Mouse (Mus musculus): ENCODE data around the gene Atp1b3.

- TF ChIP-seq CTCF (IDR thresholded peaks at IDR 0.05; ENCODE audit: low read depth, low read length): no peak
- no peak for TF ChIP-seq POLR2A (IDR thresholded peaks at IDR 0.05; ENCODE audit: borderline replicate concordance, low read depth, low read length)
Observed at GRCm38 (mm10) chr9:96398614-96399013, 34.4 kb upstream of the Atp1b3 start.
